Mouse (Mus musculus): ENCODE measurements at regions not wholly inside any gene's neighbourhood (a gene's known extent, or its start where the extent isn't known, plus 50 kb on each side); places are given as distances from the start of the nearest gene placed in this dataset.

DNA sequence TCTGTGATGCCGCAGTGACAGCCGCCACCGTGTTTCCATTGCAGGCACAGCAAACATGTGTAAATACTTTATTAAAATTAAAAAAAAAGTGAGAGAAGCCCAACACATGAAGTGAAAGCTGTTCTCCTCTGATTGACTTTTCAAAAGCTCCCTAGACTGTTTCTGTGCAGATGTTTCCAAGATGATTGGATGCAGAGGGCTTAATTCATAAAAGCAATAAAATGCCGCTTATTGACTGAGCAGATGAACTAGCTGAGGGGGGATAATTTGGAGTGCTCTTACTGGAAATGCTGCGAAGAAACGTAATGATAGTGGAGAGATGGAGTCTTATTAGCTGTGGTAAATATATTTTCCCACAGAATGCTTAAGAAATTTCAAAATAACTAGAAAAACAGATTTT lies 170.4 kb downstream of the Rnf144a start:
- DNase-seq (ENCODE audit: extremely low spot score in 1 of 2, low spot score in 1 of 2): no peak

DNA sequence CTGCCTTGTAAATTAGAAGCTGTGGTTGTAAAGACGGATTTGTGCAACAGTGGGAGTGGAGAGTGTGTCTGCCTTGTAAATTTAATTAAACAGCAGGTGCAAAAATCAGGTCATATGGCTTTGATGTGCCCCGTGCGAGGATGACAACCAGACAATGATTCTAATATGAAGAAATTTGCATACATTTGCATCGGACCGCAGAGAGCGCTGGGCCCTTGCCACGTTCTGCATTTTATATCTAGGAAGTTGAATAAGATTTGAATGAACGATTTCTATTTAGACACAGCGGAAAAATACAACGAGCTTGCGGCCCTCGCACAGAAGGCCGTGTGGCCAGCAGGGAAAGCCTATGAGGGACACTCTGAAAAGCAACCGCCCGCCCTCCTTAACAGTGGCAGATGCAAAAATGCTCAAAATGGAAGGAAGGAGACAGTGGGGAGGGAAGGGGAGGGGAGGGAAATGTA lies 187.5 kb downstream of the Rnf144a start:
- peak in 1 of 2 experiments; percentile 23 for DNase-seq (ENCODE audit: extremely low spot score in 1 of 2, low spot score in 1 of 2)

DNA sequence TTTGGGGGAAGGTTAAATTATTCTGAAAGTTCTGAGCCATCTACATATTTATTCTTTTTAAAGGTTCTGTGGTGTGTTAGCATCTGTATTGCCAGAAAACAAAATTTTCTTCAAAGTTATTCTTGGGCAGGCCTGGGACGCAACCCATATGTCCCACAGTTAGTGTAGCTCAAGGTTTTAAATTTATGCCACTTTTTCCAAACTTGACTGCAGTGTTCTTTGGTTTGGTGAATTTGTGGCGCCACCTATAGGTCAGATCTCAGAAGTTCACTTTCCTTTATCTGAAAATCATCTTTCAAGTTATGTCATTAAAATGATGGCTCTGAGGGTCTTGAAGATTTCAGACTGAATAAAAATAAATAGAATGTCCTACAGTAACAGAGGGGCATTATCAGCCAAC lies 188.7 kb downstream of the Rnf144a start:
- DNase-seq (ENCODE audit: extremely low spot score in 1 of 2, low spot score in 1 of 2): peak; percentile 25 to 56

DNA sequence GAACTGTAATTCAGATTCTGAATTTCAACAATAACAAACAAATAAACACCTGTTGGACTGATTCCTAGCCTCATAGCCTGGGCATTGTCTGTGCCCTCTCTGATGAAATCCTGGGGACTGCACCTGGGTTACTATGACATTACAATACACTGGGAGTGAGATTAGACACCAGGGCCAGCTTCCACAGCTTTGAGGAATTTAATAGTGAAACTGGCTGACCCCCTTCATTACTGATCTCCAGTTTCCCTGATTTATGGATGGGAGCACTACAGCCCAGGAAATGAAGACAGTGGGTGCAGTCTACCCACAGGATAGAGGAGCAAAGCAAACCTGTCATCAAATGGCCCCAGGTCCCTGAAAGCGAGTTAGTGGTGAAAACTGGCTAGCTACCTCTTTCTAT lies 202.6 kb downstream of the Rnf144a start:
- no peak for DNase-seq (ENCODE audit: extremely low spot score in 1 of 2, low spot score in 1 of 2)

DNA sequence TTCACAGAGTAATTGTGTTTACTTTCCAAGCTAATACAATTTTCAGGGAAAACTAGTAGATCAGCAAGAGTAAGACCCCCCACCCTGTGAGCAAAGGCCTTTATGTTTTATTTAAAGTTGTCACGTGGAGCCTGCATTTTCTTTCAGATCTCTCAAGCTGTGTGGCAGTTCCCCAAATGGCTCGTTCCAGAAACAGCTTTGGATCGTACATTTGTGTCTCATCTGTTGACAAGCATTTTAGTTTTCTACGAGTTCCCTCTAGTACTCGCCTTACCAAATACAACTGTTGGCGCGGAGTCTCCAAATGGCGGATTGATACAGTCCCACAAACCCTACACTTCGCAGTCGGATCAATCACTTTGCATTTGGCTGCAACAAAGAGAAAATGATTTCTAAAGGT lies 203.6 kb downstream of the Rnf144a start:
- DNase-seq (ENCODE audit: extremely low spot score in 1 of 2, low spot score in 1 of 2): no peak

DNA sequence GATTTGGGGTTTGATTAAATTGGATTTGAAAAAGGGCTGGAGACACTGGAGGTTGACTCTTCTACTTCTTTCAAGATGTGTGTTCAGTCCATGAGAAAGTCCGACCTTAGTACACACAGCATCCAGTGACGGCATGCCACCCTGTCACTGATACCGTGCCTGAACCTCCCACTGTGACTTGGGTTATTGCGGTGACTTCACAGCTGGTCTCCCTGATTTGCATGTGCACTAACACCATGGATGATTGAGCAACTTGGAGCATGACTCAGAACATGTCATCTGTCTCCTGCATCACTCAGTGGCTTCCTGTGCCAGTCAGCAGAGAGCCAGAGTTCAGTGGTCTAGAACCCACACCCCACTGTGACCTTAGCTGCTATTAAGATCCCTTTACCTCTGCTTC lies 208.3 kb downstream of the Rnf144a start:
- no peak for DNase-seq (ENCODE audit: extremely low spot score in 1 of 2, low spot score in 1 of 2)

DNA sequence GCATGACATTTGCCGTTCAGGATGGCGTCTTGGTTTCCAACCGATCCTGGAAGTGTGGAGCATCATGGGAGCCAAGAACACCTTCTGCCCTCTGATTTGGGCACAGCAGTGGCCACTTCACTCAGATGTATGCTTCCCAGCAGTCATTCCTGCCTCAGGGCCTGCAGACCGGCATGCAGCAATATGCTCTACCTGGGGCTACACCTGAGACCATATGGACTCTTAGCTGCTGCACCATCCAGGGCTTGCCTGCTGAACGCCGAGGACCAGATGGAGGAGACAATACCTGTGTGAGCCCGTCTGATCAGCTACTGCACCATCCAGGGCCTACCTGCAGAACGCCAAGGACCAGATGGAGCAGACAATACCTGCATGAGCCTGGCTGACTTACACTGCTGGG lies 209.0 kb downstream of the Rnf144a start:
- no peak for DNase-seq (ENCODE audit: extremely low spot score in 1 of 2, low spot score in 1 of 2)

DNA sequence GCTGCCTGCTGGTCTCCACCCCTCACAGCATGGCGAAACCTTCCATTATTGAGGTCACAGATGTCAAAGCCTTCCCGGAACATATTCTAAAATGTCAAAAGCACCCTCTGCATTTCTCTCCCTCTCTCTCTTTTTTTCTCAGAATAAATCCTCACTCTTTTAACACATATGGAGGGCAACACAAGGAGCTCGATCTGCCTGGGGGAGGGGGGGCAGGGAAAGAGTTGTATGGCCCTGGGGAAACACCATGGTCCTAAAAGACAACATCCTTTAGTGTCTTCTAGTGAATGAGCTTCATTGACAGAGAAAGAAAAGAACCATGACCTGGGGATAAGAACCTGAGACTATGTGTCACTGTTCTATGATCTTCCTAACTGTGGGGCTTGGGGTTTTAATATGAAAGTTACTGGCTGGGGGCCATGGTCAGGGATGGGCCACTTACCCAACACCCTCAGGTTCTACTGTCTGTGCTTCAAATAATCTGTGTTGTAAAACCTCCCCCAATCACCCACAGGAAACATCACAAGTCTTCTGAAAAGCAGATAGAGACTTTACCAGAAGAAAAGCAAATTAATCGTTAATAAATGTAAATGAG lies 223.0 kb downstream of the Rnf144a start:
- no peak for DNase-seq (ENCODE audit: extremely low spot score in 1 of 2, low spot score in 1 of 2)

DNA sequence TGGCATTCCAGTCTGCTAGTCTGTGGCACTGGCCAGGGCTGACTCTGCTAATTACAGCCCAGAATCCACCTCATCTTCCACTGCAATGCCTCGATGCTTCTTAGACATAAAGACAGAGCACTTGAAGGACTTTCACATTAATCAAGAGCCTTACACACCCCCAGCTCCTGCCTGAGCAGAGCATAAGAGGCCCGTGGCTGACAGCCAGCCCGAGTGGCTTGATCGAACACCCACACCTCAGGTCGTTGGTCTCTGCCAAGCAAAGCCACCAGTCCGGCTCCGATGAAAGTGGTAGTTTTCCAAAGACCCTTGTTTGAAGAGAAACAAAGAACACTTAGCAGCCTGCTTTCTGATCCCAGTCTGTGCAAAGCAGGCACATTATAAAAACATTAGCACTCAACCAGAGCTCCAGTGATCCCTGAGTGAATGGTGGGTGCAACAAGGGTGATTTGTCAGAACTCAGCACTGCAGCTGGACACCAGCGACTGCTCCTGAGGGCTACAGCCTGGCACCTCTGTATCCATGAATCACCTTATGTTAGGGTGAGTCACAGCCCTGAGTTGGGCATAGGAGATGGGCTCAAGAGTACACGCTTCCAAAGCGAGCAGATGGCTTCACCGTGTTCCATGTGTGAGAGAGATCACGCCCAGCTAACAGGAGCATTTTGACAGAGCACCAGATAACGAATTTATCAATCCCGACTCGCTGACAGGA lies 223.6 kb downstream of the Rnf144a start:
- DNase-seq (ENCODE audit: extremely low spot score in 1 of 2, low spot score in 1 of 2): peak; percentile 22 to 53

DNA sequence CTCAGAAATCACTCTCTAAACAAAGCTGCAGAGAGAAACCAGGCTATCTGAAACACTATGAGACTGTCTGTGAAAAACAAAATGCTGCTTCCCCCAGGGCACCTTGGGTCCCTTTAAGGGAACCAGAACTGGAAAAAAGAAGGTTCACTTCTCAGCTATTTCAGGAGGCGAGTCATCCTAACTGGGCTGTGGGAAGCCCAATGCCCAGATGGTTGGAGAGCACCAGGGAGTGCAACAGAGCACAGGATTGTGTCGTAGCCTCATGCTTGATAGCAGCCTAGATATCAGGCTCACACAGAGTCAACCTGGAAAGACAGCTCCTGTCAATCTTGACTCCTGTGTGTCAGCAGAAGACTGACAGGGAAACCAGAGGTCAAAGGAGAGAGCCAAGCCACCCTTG lies 226.1 kb downstream of the Rnf144a start:
- no peak for DNase-seq (ENCODE audit: extremely low spot score in 1 of 2, low spot score in 1 of 2)

DNA sequence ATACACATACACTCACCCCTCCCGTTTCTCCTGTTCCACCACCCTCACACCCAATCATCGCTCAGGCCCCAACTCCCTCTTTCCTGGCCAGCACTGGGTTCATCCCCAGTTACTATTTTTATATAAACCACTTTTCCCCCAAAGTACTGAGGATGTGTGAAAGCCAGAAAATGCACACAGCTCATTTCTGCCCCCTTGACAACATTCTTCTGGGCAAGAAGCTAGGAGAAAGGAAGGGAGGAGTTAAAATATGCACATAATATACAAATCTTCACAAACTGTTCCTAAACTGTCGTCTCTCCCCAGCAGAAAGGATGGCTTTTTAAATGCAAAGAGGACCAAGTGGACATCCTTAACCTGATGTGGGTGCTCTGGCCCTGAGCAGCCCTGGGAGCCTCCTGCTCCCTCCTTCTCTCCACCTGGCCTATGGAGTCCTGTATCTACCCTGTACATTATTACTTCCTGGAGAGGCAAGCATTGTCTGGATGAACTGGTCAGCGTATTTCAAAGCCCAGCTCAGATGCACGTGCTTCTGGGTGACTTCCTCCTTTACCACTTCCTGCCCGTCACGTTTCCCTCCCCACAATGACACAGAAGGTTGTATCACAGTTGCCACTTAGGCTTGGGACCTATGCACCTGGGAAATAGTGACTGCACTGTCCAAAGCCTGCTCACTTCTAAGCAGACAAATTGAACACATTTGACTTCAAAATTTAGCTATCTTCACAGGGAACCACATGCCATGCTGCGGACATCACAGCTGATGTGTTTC lies 227.8 kb downstream of the Rnf144a start:
- DNase-seq (ENCODE audit: extremely low spot score in 1 of 2, low spot score in 1 of 2): no peak

DNA sequence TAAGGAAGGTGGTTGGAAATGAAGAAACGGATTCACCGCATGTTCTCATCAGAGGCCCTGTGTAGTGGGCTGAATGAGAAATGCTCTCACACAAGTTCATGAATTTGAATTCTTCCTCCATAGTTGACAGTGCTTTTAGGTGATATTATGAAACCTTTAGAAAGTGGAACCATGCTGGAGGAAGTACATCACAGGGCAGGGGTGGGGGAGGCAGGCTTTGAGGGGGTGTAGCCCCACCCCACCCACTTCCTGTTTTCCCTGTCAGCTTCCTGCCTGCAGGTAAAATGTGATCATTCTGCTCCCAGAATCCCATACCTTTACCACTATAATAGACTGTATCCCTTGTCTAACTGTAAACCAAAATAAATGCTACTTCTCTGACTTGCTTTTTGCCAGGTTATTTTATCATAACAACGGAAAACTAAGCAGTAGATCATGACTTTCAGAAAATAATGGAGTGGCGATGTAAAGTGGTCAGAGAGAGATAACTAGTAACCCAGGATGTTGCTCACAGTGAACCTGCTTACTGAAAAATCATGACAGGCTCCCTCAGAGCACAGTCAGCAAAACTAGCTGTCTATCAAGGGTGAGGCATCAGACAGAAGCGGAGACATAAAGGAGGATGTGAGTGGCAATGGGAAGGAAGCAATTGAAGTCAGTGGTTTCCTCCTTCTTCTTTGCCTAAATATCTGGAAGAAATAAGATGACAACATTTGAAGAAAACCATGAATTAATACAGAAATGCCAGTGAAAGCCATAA lies 230.2 kb downstream of the Rnf144a start:
- no peak for DNase-seq (ENCODE audit: extremely low spot score in 1 of 2, low spot score in 1 of 2)

DNA sequence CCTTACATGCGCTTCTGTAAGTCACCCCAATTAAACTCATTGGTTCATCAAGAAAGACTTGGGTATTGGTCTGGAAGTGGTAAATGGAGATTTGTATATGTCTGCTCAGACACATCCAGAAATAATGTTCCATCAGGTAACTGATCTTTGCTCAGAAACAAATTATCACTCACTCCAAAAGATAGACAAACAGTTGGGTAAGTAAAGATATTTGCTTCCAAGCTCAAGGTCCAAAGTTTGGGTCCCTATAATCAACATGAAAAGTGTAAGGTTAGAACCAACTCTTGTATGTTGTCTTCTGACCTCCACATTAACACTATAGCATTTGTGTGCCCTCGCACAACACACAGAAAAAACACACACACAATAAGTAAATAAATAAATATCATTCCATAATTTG lies 232.0 kb downstream of the Rnf144a start:
- DNase-seq (ENCODE audit: extremely low spot score in 1 of 2, low spot score in 1 of 2): no peak

DNA sequence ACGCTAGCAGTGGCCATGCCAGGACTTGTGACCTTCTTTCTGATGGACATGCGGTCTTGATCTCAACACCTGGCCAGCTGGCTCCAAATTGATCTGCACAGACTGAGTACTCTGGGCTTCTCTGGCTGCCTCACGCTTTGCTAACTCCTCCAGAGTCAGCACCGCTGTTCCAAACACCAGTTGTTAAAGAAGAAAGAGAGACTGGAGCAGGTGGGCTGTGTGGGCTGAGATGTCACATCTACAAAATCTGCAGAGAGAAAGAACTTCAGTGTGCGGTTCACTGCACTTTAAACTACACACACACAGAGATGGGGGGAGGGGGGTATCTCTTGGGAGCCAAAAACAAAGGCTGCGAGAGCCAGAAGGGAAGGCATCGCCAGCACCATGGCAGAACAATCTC lies 234.2 kb downstream of the Rnf144a start:
- no peak for DNase-seq (ENCODE audit: extremely low spot score in 1 of 2, low spot score in 1 of 2)

DNA sequence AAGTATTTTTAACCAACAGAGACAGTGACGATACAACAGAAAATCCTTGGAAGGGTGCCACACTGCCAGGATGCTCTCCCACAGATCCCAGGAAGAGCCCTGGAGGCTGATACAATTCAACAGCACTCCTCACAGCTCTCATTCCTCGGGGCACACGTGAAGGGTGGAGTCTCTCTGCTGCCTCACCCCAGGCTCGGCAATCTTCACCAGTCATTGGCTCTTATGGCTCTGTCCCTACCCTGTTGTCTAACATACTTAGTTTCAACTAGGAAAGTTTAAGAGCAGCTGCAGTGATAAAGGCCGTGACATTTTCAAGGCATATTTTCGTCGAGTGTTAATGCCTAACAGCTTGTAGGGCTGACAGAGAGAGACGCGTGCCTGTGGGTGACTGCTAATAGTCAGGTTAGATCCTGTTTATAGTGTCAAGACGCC lies 238.8 kb downstream of the Rnf144a start:
- no peak for DNase-seq (ENCODE audit: extremely low spot score in 1 of 2, low spot score in 1 of 2)

DNA sequence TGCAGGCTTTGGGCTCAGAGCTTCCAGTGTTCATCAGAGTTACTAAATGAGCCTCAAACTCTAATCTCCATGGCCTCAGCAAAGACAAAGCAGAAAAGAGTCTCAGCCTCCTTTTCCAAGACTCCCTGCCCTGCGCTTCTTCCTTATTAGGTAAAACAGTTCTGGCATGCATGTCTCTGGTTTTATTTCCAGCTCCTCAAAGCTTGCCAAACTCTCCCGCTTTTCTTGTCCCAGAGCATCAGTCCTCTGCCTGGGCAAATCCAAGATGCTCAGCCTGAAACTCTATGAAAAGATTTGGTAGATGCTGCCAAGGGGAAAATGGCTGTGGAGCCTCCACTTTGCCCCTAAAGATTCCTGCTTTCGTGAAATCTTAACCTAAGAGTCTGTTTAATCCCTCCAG lies 251.6 kb downstream of the Rnf144a start:
- no peak for DNase-seq (ENCODE audit: extremely low spot score in 1 of 2, low spot score in 1 of 2)

DNA sequence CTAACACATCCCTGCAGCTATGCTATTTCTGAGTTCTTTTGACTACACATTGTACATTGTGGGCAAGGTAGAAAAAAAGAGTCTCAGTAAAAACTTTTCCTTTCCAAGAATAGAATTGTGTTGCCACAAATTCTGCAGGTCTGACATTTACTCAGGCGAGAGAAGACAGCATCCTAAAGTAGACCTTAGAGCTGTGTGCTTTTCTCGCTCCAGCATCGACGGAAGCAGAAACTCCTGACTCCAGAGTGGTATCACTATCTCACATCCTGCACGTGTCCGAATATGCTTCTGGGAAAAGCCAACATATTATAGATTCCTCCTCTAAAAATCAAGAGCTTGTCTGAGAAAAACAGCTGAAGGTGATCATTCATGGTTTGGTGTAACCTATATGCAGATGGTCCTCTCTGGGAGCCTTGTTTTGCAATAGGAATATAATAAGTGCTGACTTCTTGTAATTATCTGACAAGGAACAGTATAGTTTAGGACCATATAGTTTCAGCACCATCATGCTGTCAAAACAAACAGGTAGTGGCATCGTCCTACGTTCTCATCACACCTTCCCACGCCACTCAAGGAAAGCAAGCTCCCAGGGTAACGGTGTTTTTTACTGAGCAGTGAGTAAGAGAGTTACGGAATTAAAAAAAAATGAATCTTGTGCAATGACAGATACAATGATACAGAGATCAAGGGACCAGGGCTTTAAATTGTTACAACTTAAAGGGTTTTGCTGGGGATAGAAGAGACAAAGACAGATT lies 254.0 kb downstream of the Rnf144a start:
- DNase-seq (ENCODE audit: extremely low spot score in 1 of 2, low spot score in 1 of 2): no peak

DNA sequence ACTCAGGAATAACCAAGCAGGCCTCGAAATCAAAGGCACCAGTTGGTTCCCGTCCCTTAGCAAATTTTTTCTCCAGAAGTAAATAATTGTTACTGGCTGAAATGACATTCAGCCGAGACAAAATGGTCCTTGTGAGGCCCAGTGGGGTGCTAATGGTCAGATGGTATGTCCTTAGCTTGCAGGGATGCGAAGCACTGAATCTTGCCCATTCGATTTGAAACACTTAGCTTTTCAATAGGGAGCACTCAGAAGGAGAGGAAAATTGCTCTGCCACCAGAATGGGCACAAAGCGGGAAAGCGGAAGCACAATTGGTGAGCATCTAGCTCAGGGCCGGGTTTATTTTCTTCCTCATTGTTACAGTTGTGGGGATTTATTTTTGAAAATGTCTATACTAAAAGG lies 262.1 kb downstream of the Rnf144a start:
- DNase-seq (ENCODE audit: extremely low spot score in 1 of 2, low spot score in 1 of 2): no peak

DNA sequence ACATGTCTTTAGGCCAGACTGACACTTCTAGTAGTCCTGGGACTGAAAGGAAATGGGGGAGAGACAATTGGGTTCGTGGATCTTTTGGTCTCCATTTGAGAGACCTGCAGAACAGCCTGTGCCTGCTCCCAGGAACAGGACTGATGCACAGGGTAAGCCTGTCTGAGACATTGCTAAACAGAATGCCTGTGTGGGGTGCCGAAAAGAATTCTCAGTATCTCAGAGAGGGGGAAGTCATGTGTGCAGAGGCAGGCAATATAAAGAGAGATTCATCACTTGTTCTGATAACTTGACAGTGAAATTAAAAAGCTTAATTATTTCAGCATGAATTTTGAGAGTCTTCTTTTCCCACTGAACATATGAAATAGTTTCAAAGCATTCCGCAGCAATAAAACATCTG lies 268.7 kb downstream of the Rnf144a start:
- no peak for DNase-seq (ENCODE audit: extremely low spot score in 1 of 2, low spot score in 1 of 2)

DNA sequence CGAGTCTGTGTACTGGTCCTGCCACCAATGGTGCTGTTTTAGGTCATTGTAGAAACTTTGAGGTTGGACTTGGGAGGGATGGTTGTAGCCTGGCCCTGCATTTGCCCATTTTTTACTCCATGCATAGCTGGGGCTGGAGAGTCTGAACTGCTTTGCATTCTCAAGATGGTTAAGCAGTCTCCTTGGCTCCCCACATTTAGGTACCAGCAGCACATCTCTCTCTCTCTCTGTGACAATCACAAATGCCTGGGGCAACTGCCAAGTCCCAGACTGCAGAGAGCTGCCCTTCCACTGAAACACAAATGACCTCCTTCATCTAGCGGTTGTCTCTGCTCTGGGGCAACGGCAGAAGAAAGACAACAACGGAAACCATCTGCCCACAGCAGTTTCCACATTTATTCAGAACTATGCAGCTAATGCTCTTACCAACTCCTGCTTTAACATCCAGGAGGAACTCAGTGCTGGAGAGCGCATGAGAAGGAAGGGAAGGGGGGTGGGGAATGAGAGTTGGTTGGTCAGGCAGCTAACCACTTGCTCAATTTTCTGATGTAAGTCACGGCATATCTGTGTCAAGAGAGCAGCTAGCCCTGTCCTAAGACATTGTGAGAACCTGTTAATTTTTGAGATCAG lies 269.9 kb downstream of the Rnf144a start:
- no peak for DNase-seq (ENCODE audit: extremely low spot score in 1 of 2, low spot score in 1 of 2)

Data from layer of hippocampus, postnatal 25 days (tissue).